Mouse (Mus musculus) regulatory T cell (primary cell): ENCODE data around the gene Fads1.

Experiments used
- in situ Hi-C: fragments of 300-600 bp; cut with MboI, MseI; formaldehyde crosslinking; loops from one replicate; pipeline ENCODE4 v1.15.1; 2025; ENCODE audit warnings: high pct_unique_total_duplicates

Gene Fads1

GRCm38 (mm10) chr19:10176941-10177372 lies 5.7 kb upstream of the Fads1 start:
- in situ Hi-C loops = loop anchor here (25.0 kb wide), 1 partner anchor 1785 kb away; the partner anchor contains the start of gene Osbp

- in situ Hi-C loops = loop anchor here (25.0 kb wide), 1 partner anchor 1781 kb away; the partner anchor contains the start of gene Osbp
Observed at GRCm38 (mm10) chr19:10181225-10181624, 1.5 kb upstream of the Fads1 start.

GRCm38 (mm10) chr19:10182142-10182541 lies 546 bp upstream of the Fads1 start:
- in situ Hi-C loops = loop anchor here (25.0 kb wide), 1 partner anchor 1780 kb away; the partner anchor contains the start of gene Osbp

GRCm38 (mm10) chr19:10183299-10183983 lies 753 bp downstream of the Fads1 start:
- in situ Hi-C loops = loop anchor here (25.0 kb wide), 1 partner anchor 1779 kb away; the partner anchor contains the start of gene Osbp

GRCm38 (mm10) chr19:10184096-10184495 lies 1.4 kb downstream of the Fads1 start:
- in situ Hi-C loops = loop anchor here (25.0 kb wide), 1 partner anchor 1778 kb away; the partner anchor contains the start of gene Osbp

- in situ Hi-C loops = loop anchor here (25.0 kb wide), 1 partner anchor 1776 kb away; the partner anchor contains the start of gene Osbp
Observed at GRCm38 (mm10) chr19:10185876-10186275, 3.2 kb downstream of the Fads1 start.

- in situ Hi-C loops = loop anchor here (25.0 kb wide), 1 partner anchor 1776 kb away; the partner anchor contains the start of gene Osbp
Observed at GRCm38 (mm10) chr19:10186569-10186968, 3.9 kb downstream of the Fads1 start.

- in situ Hi-C loops = loop anchor here (25.0 kb wide), 1 partner anchor 1774 kb away; the partner anchor contains the start of gene Osbp
Observed at GRCm38 (mm10) chr19:10188281-10188811, 5.7 kb downstream of the Fads1 start.

GRCm38 (mm10) chr19:10189022-10189421 lies 6.3 kb downstream of the Fads1 start:
- in situ Hi-C loops = loop anchor here (25.0 kb wide), 1 partner anchor 1773 kb away; the partner anchor contains the start of gene Osbp

- in situ Hi-C loops = loop anchor here (10.0 to 25.0 kb wide), 2 partner anchors 275 to 1772 kb away; partner anchors contain the start of gene Osbp
Observed at GRCm38 (mm10) chr19:10189940-10190339, 7.3 kb downstream of the Fads1 start.

- in situ Hi-C loops = loop anchor here (10.0 to 25.0 kb wide), 2 partner anchors 276 to 1772 kb away; partner anchors contain the start of gene Osbp
Observed at GRCm38 (mm10) chr19:10190796-10191195, 8.1 kb downstream of the Fads1 start.

GRCm38 (mm10) chr19:10191326-10191725 lies 8.6 kb downstream of the Fads1 start:
- in situ Hi-C loops = loop anchor here (10.0 to 25.0 kb wide), 2 partner anchors 277 to 1771 kb away; partner anchors contain the start of gene Osbp

- in situ Hi-C loops = loop anchor here (10.0 to 25.0 kb wide), 2 partner anchors 280 to 1768 kb away; partner anchors contain the start of gene Osbp
Observed at GRCm38 (mm10) chr19:10194337-10194736, 11.6 kb downstream of the Fads1 start.

GRCm38 (mm10) chr19:10195252-10195651 lies 12.6 kb downstream of the Fads1 start:
- in situ Hi-C loops = loop anchor here (10.0 to 25.0 kb wide), 2 partner anchors 280 to 1767 kb away; partner anchors contain the start of gene Osbp

- in situ Hi-C loops = loop anchor here (10.0 to 25.0 kb wide), 2 partner anchors 282 to 1765 kb away; partner anchors contain the start of gene Osbp
Observed at GRCm38 (mm10) chr19:10197130-10197529, 14.4 kb downstream of the Fads1 start.

GRCm38 (mm10) chr19:10198286-10198685 lies 15.6 kb downstream of the Fads1 start:
- in situ Hi-C loops = loop anchor here (10.0 to 25.0 kb wide), 2 partner anchors 283 to 1764 kb away; partner anchors contain the start of gene Osbp

- in situ Hi-C loops = loop anchor here (10.0 to 25.0 kb wide), 2 partner anchors 284 to 1764 kb away; partner anchors contain the start of gene Osbp
Observed at GRCm38 (mm10) chr19:10198723-10199122, 16.0 kb downstream of the Fads1 start.

- in situ Hi-C loops = no loop called here
Observed at GRCm38 (mm10) chr19:10203146-10203847, 20.6 kb downstream of the Fads1 start.

- in situ Hi-C loops = no loop called here
Observed at GRCm38 (mm10) chr19:10203848-10204615, 21.3 kb downstream of the Fads1 start, which contains the start of the genes Tmem258 and Fen1. Gene Tmem258 (plus strand): TSS chr19:10204014. Gene Fen1 (minus strand): TSS chr19:10204169.

GRCm38 (mm10) chr19:10204616-10205001 lies 21.9 kb downstream of the Fads1 start:
- in situ Hi-C loops = loop anchor here (5.0 kb wide), 1 partner anchor 102 kb away; the partner anchor contains the start of gene Fads2
